Mouse (Mus musculus): ENCODE data around the gene Zfp260. TPM values are rescaled to one million over a fixed set of nuclear protein-coding genes. Genes with fewer than 3 reads are reported as not detected.

Zfp260 gene
- polyA plus RNA-seq, 1 experiment from 2014 or later, result 148 TPM

GRCm38 (mm10) chr7:30129900-30130299 lies 35.3 kb downstream of the Zfp260 start:
- WGBS, result 92% methylated on average over 8 of the region's 8 CpGs
- Histone ChIP-seq H3K9me3 (no peaks in the 10 kb centered on the region), H3K9ac (no peak overlapping the region), H3K27me3 (no peaks in the 10 kb centered on the region), H3K4me3 (no peak overlapping the region), H3K27ac (no peak overlapping the region), H3K4me2 (replicated peaks) (no peak overlapping the region), H3K36me3 (peaks cover 79% of the 10 kb centered on the region), H3K4me1 (no peaks in the 10 kb centered on the region)
- ATAC-seq (ENCODE audit: insufficient number of reproducible peaks, insufficient read depth, low FRiP score, low TSS enrichment), result no peak

- 91% methylated on average over 4 of the region's 4 CpGs for WGBS
Observed at GRCm38 (mm10) chr7:30132396-30132795, 37.8 kb downstream of the Zfp260 start.

GRCm38 (mm10) chr7:30136826-30137225 lies 42.2 kb downstream of the Zfp260 start:
- 93% methylated on average over 10 of the region's 10 CpGs for WGBS

More at GRCm38 (mm10) chr7:30132396-30132795, 37.8 kb downstream of the Zfp260 start:
- no peak overlapping the region for H3K4me3 ChIP-seq
- no peak overlapping the region for H3K27ac ChIP-seq
- no peak overlapping the region for H3K4me2 ChIP-seq (replicated peaks)
- no peak for ATAC-seq (ENCODE audit: insufficient number of reproducible peaks, insufficient read depth, low FRiP score, low TSS enrichment)
- peaks cover 84% of the 10 kb centered on the region for H3K36me3 ChIP-seq
- no peaks in the 10 kb centered on the region for H3K4me1 ChIP-seq
- H3K9ac ChIP-seq, result no peak overlapping the region
- no peaks in the 10 kb centered on the region for H3K9me3 ChIP-seq
- H3K27me3 ChIP-seq, result no peaks in the 10 kb centered on the region

GRCm38 (mm10) chr7:30143170-30143554 lies 48.6 kb downstream of the Zfp260 start:
- Histone ChIP-seq H3K4me2 (replicated peaks) (peak overlapping the region; percentile 55), H3K4me3 (peak overlapping the region; percentile 42), H3K4me1 (no peaks in the 10 kb centered on the region), H3K9ac (peak overlapping the region; percentile 47), H3K27me3 (no peaks in the 10 kb centered on the region), H3K9me3 (peaks cover 16% of the 10 kb centered on the region; the same call in 1 of the 2 replicates), H3K27ac (peak overlapping the region; percentile 77), H3K36me3 (peaks cover 29% of the 10 kb centered on the region)
- WGBS, result 17% methylated on average over 8 of the region's 8 CpGs
- ATAC-seq (ENCODE audit: insufficient number of reproducible peaks, insufficient read depth, low FRiP score, low TSS enrichment), result 0 out of 2 replicates have a peak, but pooled peaks have one; percentile 4

More at GRCm38 (mm10) chr7:30136826-30137225, 42.2 kb downstream of the Zfp260 start:
- Histone ChIP-seq H3K4me3 (no peak overlapping the region), H3K27me3 (no peaks in the 10 kb centered on the region), H3K27ac (no peak overlapping the region), H3K9me3 (no peaks in the 10 kb centered on the region), H3K4me2 (replicated peaks) (no peak overlapping the region), H3K36me3 (peaks cover 56% of the 10 kb centered on the region), H3K9ac (no peak overlapping the region), H3K4me1 (no peaks in the 10 kb centered on the region)
- no peak for ATAC-seq (ENCODE audit: insufficient number of reproducible peaks, insufficient read depth, low FRiP score, low TSS enrichment)

- Histone ChIP-seq H3K4me3 (peak overlapping the region; percentile 42), H3K27ac (peak overlapping the region; percentile 77), H3K4me2 (replicated peaks) (peak overlapping the region; percentile 55), H3K36me3 (peaks cover 28% of the 10 kb centered on the region), H3K9ac (peak overlapping the region; percentile 47), H3K27me3 (no peaks in the 10 kb centered on the region), H3K4me1 (no peaks in the 10 kb centered on the region), H3K9me3 (peaks cover 22% of the 10 kb centered on the region; the same call in 1 of the 2 replicates)
- 2% methylated on average over 35 of the region's 35 CpGs for whole genome bisulfite sequencing
- peak; percentile 93 for ATAC-seq (ENCODE audit: insufficient number of reproducible peaks, insufficient read depth, low FRiP score, low TSS enrichment)
Observed at GRCm38 (mm10) chr7:30143555-30144209, 49.1 kb downstream of the Zfp260 start.

GRCm38 (mm10) chr7:30147011-30147410 lies 52.4 kb downstream of the Zfp260 start:
- no peaks in the 10 kb centered on the region for H3K4me1 ChIP-seq
- no peak overlapping the region for H3K4me3 ChIP-seq
- H3K9ac ChIP-seq, result no peak overlapping the region
- peaks cover 51% of the 10 kb centered on the region for H3K9me3 ChIP-seq
- H3K27me3 ChIP-seq, result no peaks in the 10 kb centered on the region
- H3K4me2 ChIP-seq (replicated peaks), result no peak overlapping the region
- ATAC-seq (ENCODE audit: insufficient number of reproducible peaks, insufficient read depth, low FRiP score, low TSS enrichment), result no peak
- WGBS, result 92% methylated on average over 5 of the region's 5 CpGs
- H3K36me3 ChIP-seq, result peaks cover 52% of the 10 kb centered on the region
- no peak overlapping the region for H3K27ac ChIP-seq

GRCm38 (mm10) chr7:30154040-30154439 lies 59.5 kb downstream of the Zfp260 start:
- peaks cover 66% of the 10 kb centered on the region for H3K36me3 ChIP-seq
- H3K9me3 ChIP-seq, result peaks cover 80% of the 10 kb centered on the region
- H3K27me3 ChIP-seq, result no peaks in the 10 kb centered on the region
- WGBS, result 94% methylated on average over 1 of the region's 1 CpGs
- H3K4me3 ChIP-seq, result no peak overlapping the region
- no peak overlapping the region for H3K4me2 ChIP-seq (replicated peaks)
- ATAC-seq (ENCODE audit: insufficient number of reproducible peaks, insufficient read depth, low FRiP score, low TSS enrichment), result no peak
- H3K9ac ChIP-seq, result no peak overlapping the region
- no peak overlapping the region for H3K27ac ChIP-seq
- H3K4me1 ChIP-seq, result no peaks in the 10 kb centered on the region

- no peak overlapping the region for H3K4me2 ChIP-seq (replicated peaks)
- H3K36me3 ChIP-seq, result peaks cover 66% of the 10 kb centered on the region
- WGBS, result 98% methylated on average over 3 of the region's 3 CpGs
- peaks cover 77% of the 10 kb centered on the region for H3K9me3 ChIP-seq
- H3K9ac ChIP-seq, result no peak overlapping the region
- no peaks in the 10 kb centered on the region for H3K27me3 ChIP-seq
- ATAC-seq (ENCODE audit: insufficient number of reproducible peaks, insufficient read depth, low FRiP score, low TSS enrichment), result no peak
- no peak overlapping the region for H3K4me3 ChIP-seq
- H3K4me1 ChIP-seq, result no peaks in the 10 kb centered on the region
- H3K27ac ChIP-seq, result no peak overlapping the region
Observed at GRCm38 (mm10) chr7:30155507-30155906, 60.9 kb downstream of the Zfp260 start.

Small RNA genes lying within 50 kb of the gene (microRNA-seq; reads per million reads assigned to microRNA genes)
- not detected for gene Gm23368

Other genes starting within 250 kb of the Zfp260 start
- 8.5 and 8.7 TPM in 2 replicates for gene Zfp940, start 241.1 kb upstream of the Zfp260 start, polyA plus RNA-seq (2016; fragmentation: Nextera tagmentation; extraction: Ambion mirVana)
- 10.3 and 11.5 TPM in 2 replicates for gene Zfp420, start 234.8 kb upstream of the Zfp260 start, polyA plus RNA-seq (2016; fragmentation: Nextera tagmentation; extraction: Ambion mirVana)
- gene Zfp27, start 188.2 kb upstream of the Zfp260 start, polyA plus RNA-seq (2016; fragmentation: Nextera tagmentation; extraction: Ambion mirVana), result 12.1 and 14.4 TPM in 2 replicates
- gene Zfp383, start 186.6 kb upstream of the Zfp260 start, polyA plus RNA-seq (2016; fragmentation: Nextera tagmentation; extraction: Ambion mirVana), result 6.7 and 7.5 TPM in 2 replicates
- 17.2 and 18.0 TPM in 2 replicates for gene Zfp74, start 140.7 kb upstream of the Zfp260 start, polyA plus RNA-seq (2016; fragmentation: Nextera tagmentation; extraction: Ambion mirVana)
- 20.4 and 23.2 TPM in 2 replicates for gene Zfp568, start 110.8 kb upstream of the Zfp260 start, polyA plus RNA-seq (2016; fragmentation: Nextera tagmentation; extraction: Ambion mirVana)
- 5.7 and 6.3 TPM in 2 replicates for gene Zfp14, start 43.4 kb upstream of the Zfp260 start, polyA plus RNA-seq (2016; fragmentation: Nextera tagmentation; extraction: Ambion mirVana)
- 5.2 and 7.7 TPM in 2 replicates for gene Zfp82, start 21.9 kb upstream of the Zfp260 start, polyA plus RNA-seq (2016; fragmentation: Nextera tagmentation; extraction: Ambion mirVana)
- gene Gm26920, start 4.4 kb upstream of the Zfp260 start, polyA plus RNA-seq (2016; fragmentation: Nextera tagmentation; extraction: Ambion mirVana), result 3.3 and 4.4 TPM in 2 replicates
- gene Zfp566, start 4.2 kb upstream of the Zfp260 start, polyA plus RNA-seq (2016; fragmentation: Nextera tagmentation; extraction: Ambion mirVana), result 16.3 and 19.5 TPM in 2 replicates
- 13.1 and 16.3 TPM in 2 replicates for gene Zfp382, start 27.2 kb downstream of the Zfp260 start, polyA plus RNA-seq (2016; fragmentation: Nextera tagmentation; extraction: Ambion mirVana)
- 17.2 and 20.6 TPM in 2 replicates for gene Zfp146, start 75.0 kb downstream of the Zfp260 start, polyA plus RNA-seq (2016; fragmentation: Nextera tagmentation; extraction: Ambion mirVana)
- gene Cox7a1, start 89.4 kb downstream of the Zfp260 start, polyA plus RNA-seq (2016; fragmentation: Nextera tagmentation; extraction: Ambion mirVana), result 4.2 and 4.7 TPM in 2 replicates
- gene Capns1, start 104.0 kb downstream of the Zfp260 start, polyA plus RNA-seq (2016; fragmentation: Nextera tagmentation; extraction: Ambion mirVana), result 80.5 and 86.6 TPM in 2 replicates
- 161 and 181 TPM in 2 replicates for gene Polr2i, start 137.2 kb downstream of the Zfp260 start, polyA plus RNA-seq (2016; fragmentation: Nextera tagmentation; extraction: Ambion mirVana)
- gene Tbcb, start 137.5 kb downstream of the Zfp260 start, polyA plus RNA-seq (2016; fragmentation: Nextera tagmentation; extraction: Ambion mirVana), result 224 and 250 TPM in 2 replicates
- 0.38 TPM in 1 of 2 replicates, not detected in the other for gene Ovol3, start 140.9 kb downstream of the Zfp260 start, polyA plus RNA-seq (2016; fragmentation: Nextera tagmentation; extraction: Ambion mirVana)
- gene Thap8, start 185.3 kb downstream of the Zfp260 start, polyA plus RNA-seq (2016; fragmentation: Nextera tagmentation; extraction: Ambion mirVana), result 0.33 and 0.40 TPM in 2 replicates
- 8.9 and 9.9 TPM in 2 replicates for gene Wdr62, start 185.6 kb downstream of the Zfp260 start, polyA plus RNA-seq (2016; fragmentation: Nextera tagmentation; extraction: Ambion mirVana)
- 54.0 and 55.1 TPM in 2 replicates for gene Clip3, start 197.0 kb downstream of the Zfp260 start, polyA plus RNA-seq (2016; fragmentation: Nextera tagmentation; extraction: Ambion mirVana)
- gene Alkbh6, start 213.9 kb downstream of the Zfp260 start, polyA plus RNA-seq (2016; fragmentation: Nextera tagmentation; extraction: Ambion mirVana), result 88.6 and 92.2 TPM in 2 replicates
- gene Syne4, start 220.0 kb downstream of the Zfp260 start, polyA plus RNA-seq (2016; fragmentation: Nextera tagmentation; extraction: Ambion mirVana), result 94.9 and 101 TPM in 2 replicates
- 0.87 and 2.9 TPM in 2 replicates for gene E130208F15Rik, start 227.0 kb downstream of the Zfp260 start, polyA plus RNA-seq (2016; fragmentation: Nextera tagmentation; extraction: Ambion mirVana)
- 21.8 and 23.4 TPM in 2 replicates for gene Sdhaf1, start 229.1 kb downstream of the Zfp260 start, polyA plus RNA-seq (2016; fragmentation: Nextera tagmentation; extraction: Ambion mirVana)